Mouse (Mus musculus) heart, adult 2 months (tissue): ENCODE results near the gene Larp1b.

Experiments
- CTCF ChIP-seq: fragments of 200-600 bp; IDR thresholded peaks from 2 replicates; pipeline ENCODE4 v1.8.1; 2022; ENCODE audit warnings: antibody characterized with exemption, mild to moderate bottlenecking, moderate library complexity
- POLR2A ChIP-seq: fragments of 200-500 bp; IDR thresholded peaks from 2 replicates; pipeline ENCODE4 v1.6.1; 2011; ENCODE audit warnings: mild to moderate bottlenecking, low read depth, low read length, control low read depth; ENCODE audit not compliant: insufficient read depth

GRCm38 (mm10) chr3:41047838-41048237 lies 98.2 kb downstream of the Larp1b start:
- TF ChIP-seq CTCF (no peak), POLR2A (no peak)
